Mouse (Mus musculus) hindbrain, embryonic 16.5 days (tissue): ENCODE measurements around the gene Rab11fip4. TPM values are rescaled to one million over a fixed set of nuclear protein-coding genes. Genes with fewer than 3 reads are reported as not detected.

Source experiments
- ATAC-seq: fragments of 200-750 bp; cut with Nextera tagmentation; 2 replicates; pipeline ENCODE4 v1.8.0; 2017; ENCODE audit warnings: moderate TSS enrichment, moderate library complexity
- H3K27ac ChIP-seq: fragments of 300-500 bp; sonication (generic); 2 replicates; pipeline ENCODE4 v1.5.1; 2014; ENCODE audit warnings: low read depth, mild to moderate bottlenecking, control low read depth, low read length, moderate library complexity
- H3K27me3 ChIP-seq: fragments of 300-500 bp; sonication (generic); replicated peaks from 2 replicates; pipeline ENCODE4 v1.6.1; 2014; ENCODE audit warnings: low read length; ENCODE audit not compliant: control insufficient read depth, insufficient read depth
- H3K36me3 ChIP-seq: fragments of 300-500 bp; sonication (generic); 2 replicates; pipeline ENCODE4 v1.6.1; 2014; ENCODE audit warnings: mild to moderate bottlenecking, low read length, moderate library complexity, mixed read lengths; ENCODE audit not compliant: control insufficient read depth, insufficient read depth
- H3K4me1 ChIP-seq: fragments of 300-500 bp; sonication (generic); 2 replicates; pipeline ENCODE4 v1.6.1; 2014; ENCODE audit warnings: low read depth, low read length; ENCODE audit not compliant: control insufficient read depth, insufficient read depth
- H3K4me2 ChIP-seq: fragments of 300-500 bp; sonication (generic); 2 replicates; pipeline ENCODE4 v1.6.1; 2014; ENCODE audit warnings: mild to moderate bottlenecking, low read length, control low read depth, moderate library complexity
- H3K4me3 ChIP-seq: fragments of 300-500 bp; sonication (generic); 2 replicates; pipeline ENCODE4 v1.5.1; 2014; ENCODE audit warnings: mild to moderate bottlenecking, low read length, control low read depth, moderate library complexity
- H3K9ac ChIP-seq: fragments of 300-500 bp; sonication (generic); 2 replicates; pipeline ENCODE4 v1.6.1; 2014; ENCODE audit warnings: low read depth, mild to moderate bottlenecking, control low read depth, low read length, moderate library complexity
- H3K9me3 ChIP-seq: fragments of 300-500 bp; sonication (generic); 2 replicates; pipeline ENCODE4 v1.6.1; 2014; ENCODE audit warnings: mild to moderate bottlenecking, low read length, moderate library complexity; ENCODE audit not compliant: control insufficient read depth
- whole genome bisulfite sequencing: fragments of 180-500 bp; shearing (Covaris S2); extraction: QIAGEN DNeasy Blood & Tissue Kit; methylation state at CpG from one replicate; pipeline ENCODE4 v1.1.7; 2014; 5-methylcytosine and 5-hydroxymethylcytosine counted together
- polyA plus RNA-seq: library from polyadenylated mRNA; unstranded; fragments of >200 nt; fragmentation: Nextera tagmentation; extraction: Ambion mirVana; gene quantifications from 2 replicates; pipeline ENCODE4 v1.2.1, GENCODE M21; 2015

The Rab11fip4 gene
- polyA plus RNA-seq, 1 experiment from 2014 or later = 20.0 TPM

GRCm38 (mm10) chr11:79669210-79669609, 78.2 kb downstream of the Rab11fip4 start:
- no peak overlapping the region for H3K4me2 ChIP-seq
- no peaks in the 10 kb centered on the region for H3K9me3 ChIP-seq
- H3K9ac ChIP-seq = no peak overlapping the region
- 58% methylated on average over 6 of the region's 6 CpGs for WGBS
- H3K4me1 ChIP-seq = peaks cover 4% of the 10 kb centered on the region
- H3K36me3 ChIP-seq = no peaks in the 10 kb centered on the region
- no peaks in the 10 kb centered on the region for H3K27me3 ChIP-seq
- H3K4me3 ChIP-seq = no peak overlapping the region
- no peak for ATAC-seq
- no peak overlapping the region; the same call in 1 of the 2 replicates for H3K27ac ChIP-seq

GRCm38 (mm10) chr11:79669947-79670346, 78.9 kb downstream of the Rab11fip4 start:
- Histone ChIP-seq H3K4me1 (peaks cover 7% of the 10 kb centered on the region), H3K27ac (no peak overlapping the region)
- WGBS = 46% methylated on average over 3 of the region's 3 CpGs

GRCm38 (mm10) chr11:79670411-79670945, 79.5 kb downstream of the Rab11fip4 start:
- 63% methylated on average over 7 of the region's 7 CpGs for WGBS
- H3K4me1 ChIP-seq = peaks cover 7% of the 10 kb centered on the region
- H3K27me3 ChIP-seq = no peaks in the 10 kb centered on the region
- H3K4me3 ChIP-seq = no peak overlapping the region
- ATAC-seq = no peak
- H3K27ac ChIP-seq = no peak overlapping the region
- no peak overlapping the region for H3K9ac ChIP-seq
- no peaks in the 10 kb centered on the region for H3K9me3 ChIP-seq
- no peaks in the 10 kb centered on the region for H3K36me3 ChIP-seq
- H3K4me2 ChIP-seq = no peak overlapping the region

More at GRCm38 (mm10) chr11:79669947-79670346, 78.9 kb downstream of the Rab11fip4 start:
- Histone ChIP-seq H3K9ac (no peak overlapping the region), H3K36me3 (no peaks in the 10 kb centered on the region), H3K4me2 (no peak overlapping the region), H3K27me3 (no peaks in the 10 kb centered on the region), H3K4me3 (no peak overlapping the region), H3K9me3 (no peaks in the 10 kb centered on the region)
- ATAC-seq = no peak

GRCm38 (mm10) chr11:79671668-79672281, 80.8 kb downstream of the Rab11fip4 start:
- WGBS = 57% methylated on average over 6 of the region's 6 CpGs
- Histone ChIP-seq H3K27ac (no peak overlapping the region), H3K4me3 (no peak overlapping the region), H3K4me1 (peaks cover 13% of the 10 kb centered on the region), H3K36me3 (no peaks in the 10 kb centered on the region), H3K4me2 (no peak overlapping the region), H3K9me3 (no peaks in the 10 kb centered on the region), H3K27me3 (no peaks in the 10 kb centered on the region), H3K9ac (no peak overlapping the region)
- ATAC-seq = no peak

GRCm38 (mm10) chr11:79673072-79673471, 82.1 kb downstream of the Rab11fip4 start:
- Histone ChIP-seq H3K9me3 (no peaks in the 10 kb centered on the region), H3K9ac (no peak overlapping the region), H3K4me2 (no peak overlapping the region), H3K27me3 (no peaks in the 10 kb centered on the region), H3K36me3 (no peaks in the 10 kb centered on the region), H3K4me3 (no peak overlapping the region), H3K27ac (no peak overlapping the region), H3K4me1 (peaks cover 15% of the 10 kb centered on the region)
- ATAC-seq = no peak
- 84% methylated on average over 5 of the region's 5 CpGs for WGBS

- H3K9ac ChIP-seq = no peak overlapping the region
- H3K27ac ChIP-seq = no peak overlapping the region
- H3K27me3 ChIP-seq = no peaks in the 10 kb centered on the region
- H3K9me3 ChIP-seq = no peaks in the 10 kb centered on the region
- WGBS = 59% methylated on average over 8 of the region's 8 CpGs
- H3K4me2 ChIP-seq = no peak overlapping the region
- H3K4me1 ChIP-seq = peaks cover 15% of the 10 kb centered on the region
- H3K36me3 ChIP-seq = no peaks in the 10 kb centered on the region
- no peak for ATAC-seq
- H3K4me3 ChIP-seq = no peak overlapping the region
Observed at GRCm38 (mm10) chr11:79673717-79674116, 82.7 kb downstream of the Rab11fip4 start.

GRCm38 (mm10) chr11:79674231-79674630, 83.2 kb downstream of the Rab11fip4 start:
- Histone ChIP-seq H3K4me1 (peaks cover 14% of the 10 kb centered on the region), H3K9ac (no peak overlapping the region), H3K36me3 (no peaks in the 10 kb centered on the region), H3K27me3 (no peaks in the 10 kb centered on the region), H3K4me3 (no peak overlapping the region), H3K4me2 (no peak overlapping the region), H3K9me3 (no peaks in the 10 kb centered on the region), H3K27ac (no peak overlapping the region)
- no peak for ATAC-seq
- 79% methylated on average over 3 of the region's 3 CpGs for WGBS

GRCm38 (mm10) chr11:79674632-79675031, 83.6 kb downstream of the Rab11fip4 start:
- H3K36me3 ChIP-seq = no peaks in the 10 kb centered on the region
- WGBS = 84% methylated on average over 7 of the region's 7 CpGs
- no peak overlapping the region for H3K4me3 ChIP-seq
- no peak for ATAC-seq
- no peak overlapping the region for H3K4me2 ChIP-seq
- H3K27me3 ChIP-seq = no peaks in the 10 kb centered on the region
- no peaks in the 10 kb centered on the region for H3K9me3 ChIP-seq
- no peak overlapping the region; the same call in 1 of the 2 replicates for H3K9ac ChIP-seq
- H3K27ac ChIP-seq = no peak overlapping the region
- H3K4me1 ChIP-seq = peaks cover 15% of the 10 kb centered on the region

GRCm38 (mm10) chr11:79675285-79675684, 84.3 kb downstream of the Rab11fip4 start:
- ATAC-seq = no peak
- Histone ChIP-seq H3K27ac (no peak overlapping the region), H3K4me2 (no peak overlapping the region), H3K4me3 (no peak overlapping the region), H3K9ac (no peak overlapping the region), H3K9me3 (no peaks in the 10 kb centered on the region), H3K4me1 (peaks cover 15% of the 10 kb centered on the region), H3K27me3 (no peaks in the 10 kb centered on the region), H3K36me3 (no peaks in the 10 kb centered on the region)
- 65% methylated on average over 12 of the region's 12 CpGs for WGBS
